Mouse (Mus musculus): ENCODE data around the gene CK137956.

- no peak for TF ChIP-seq CTCF (IDR thresholded peaks at IDR 0.05; ENCODE audit: borderline replicate concordance, control insufficient read depth, extremely low read depth, insufficient read depth, low read length, poor library complexity)
- TF ChIP-seq POLR2A (IDR thresholded peaks at IDR 0.05; ENCODE audit: control insufficient read depth, extremely low read depth, insufficient read depth, low read length, poor library complexity): no peak
Measured at GRCm38 (mm10) chr4:127907151-127907550, 63.6 kb downstream of the CK137956 start.
